In the genomic region with DNA sequence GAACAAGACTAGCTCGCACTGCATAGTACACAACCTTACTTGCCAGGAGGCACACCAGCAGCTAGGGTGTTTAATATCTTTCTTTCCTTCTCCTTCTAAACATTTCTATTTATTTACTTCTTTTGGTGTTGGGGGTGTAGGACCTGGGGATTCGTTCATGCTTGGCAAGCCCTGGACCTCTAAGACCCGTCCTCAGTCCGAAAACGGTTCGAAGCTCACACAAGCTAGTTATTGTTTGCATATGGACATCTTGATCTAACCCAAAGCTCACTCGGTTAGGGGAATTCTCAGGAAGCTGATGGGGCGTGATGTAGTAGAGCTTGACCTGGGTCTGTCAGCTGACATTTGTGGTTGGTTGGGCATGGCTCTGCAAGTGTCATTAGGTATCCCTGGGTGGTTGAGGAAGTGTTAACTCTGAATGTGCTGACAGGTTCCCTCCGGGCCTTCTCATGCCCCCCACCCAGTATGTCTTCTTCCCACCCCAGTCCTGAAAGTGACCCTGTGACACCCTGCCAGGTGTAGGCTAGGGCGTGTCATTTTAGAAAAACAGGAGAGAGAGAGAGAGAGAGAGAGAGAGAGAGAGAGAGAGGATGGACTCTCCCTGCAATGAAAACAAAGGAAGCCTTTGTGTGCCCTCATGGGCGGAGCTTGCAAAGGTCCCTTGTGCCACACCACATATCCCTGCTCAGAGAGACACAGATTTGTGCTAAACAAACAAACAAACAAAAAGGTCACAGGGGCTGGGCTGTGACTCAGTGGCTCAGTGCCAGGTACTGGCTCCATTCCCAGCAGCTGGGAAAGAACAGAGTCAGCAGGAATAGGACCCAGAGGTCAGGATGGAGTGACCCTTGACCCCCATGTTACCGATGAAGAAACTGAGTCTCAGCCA, we compare ENCODE assay signal across 9 mouse cellular contexts. TPM values are rescaled to one million over a fixed set of nuclear protein-coding genes. Genes with fewer than 3 reads are reported as not detected.
DNase-seq lines count a peak whose midpoint lies in the region; ATAC-seq and TF ChIP-seq lines count a peak whose summit lies in the region.
"Had no signal": no experiment of that assay in that cellular context is flagged by ENCODE, and none has a peak within 500 bp of the region (broad histone marks: within the 10 kb centered on the region; RNA-seq: fewer than 3 reads in every experiment).

No protein-coding gene starts in this region.

- H3K4me1 ChIP-seq in forebrain, embryonic 10.5 days, result peaks cover 22% of the 10 kb centered on the region
- H3K4me1 ChIP-seq in forebrain, embryonic 12.5 days, result peaks cover 6% of the 10 kb centered on the region; the same call in 1 of the 2 replicates
- peaks cover 87% of the 10 kb centered on the region for H3K4me1 ChIP-seq in bone marrow macrophage, adult 2 months (ENCODE audit: control insufficient read depth, insufficient read depth, low read length)
- H3K4me1 ChIP-seq in hindbrain, embryonic 12.5 days, result peaks cover 9% of the 10 kb centered on the region

- no peaks in the 10 kb centered on the region for H3K36me3 ChIP-seq in forebrain, embryonic 10.5 days (replicated peaks)
- no peaks in the 10 kb centered on the region for H3K36me3 ChIP-seq in forebrain, embryonic 12.5 days (replicated peaks)
- no peaks in the 10 kb centered on the region for H3K36me3 ChIP-seq in hindbrain, embryonic 12.5 days
- H3K36me3 ChIP-seq: neural tube, embryonic 12.5 days had no signal

- no peaks in the 10 kb centered on the region for H3K27me3 ChIP-seq in forebrain, embryonic 10.5 days (ENCODE audit: poor library complexity, severe bottlenecking)
- H3K27me3 ChIP-seq in forebrain, embryonic 12.5 days, result no peaks in the 10 kb centered on the region
- H3K27me3 ChIP-seq in hindbrain, embryonic 12.5 days, result no peaks in the 10 kb centered on the region
- H3K27me3 ChIP-seq: neural tube, embryonic 12.5 days had no signal

- no peak for ATAC-seq in forebrain, embryonic 12.5 days (ENCODE audit: low FRiP score)
- ATAC-seq in hindbrain, embryonic 12.5 days (ENCODE audit: low FRiP score), result no peak

- no peak for TF ChIP-seq CTCF in bone marrow macrophage, adult 2 months (IDR thresholded peaks at IDR 0.05; ENCODE audit: low read depth, low read length)

- no peak overlapping the region for H3K4me2 ChIP-seq in forebrain, embryonic 12.5 days
- H3K4me2 ChIP-seq in hindbrain, embryonic 12.5 days (replicated peaks), result no peak overlapping the region
- H3K4me2 ChIP-seq: neural tube, embryonic 12.5 days had no signal

- TF ChIP-seq POLR2A in bone marrow macrophage, adult 2 months (IDR thresholded peaks at IDR 0.05; ENCODE audit: borderline replicate concordance, low read depth, low read length), result no peak

- H3K9ac ChIP-seq in forebrain, embryonic 12.5 days, result no peak overlapping the region
- H3K9ac ChIP-seq in hindbrain, embryonic 12.5 days, result no peak overlapping the region
- H3K9ac ChIP-seq: neural tube, embryonic 12.5 days had no signal

- peaks cover 6% of the 10 kb centered on the region; the same call in 1 of the 2 replicates for H3K9me3 ChIP-seq in forebrain, embryonic 10.5 days
- no peaks in the 10 kb centered on the region for H3K9me3 ChIP-seq in forebrain, embryonic 12.5 days
- H3K9me3 ChIP-seq in hindbrain, embryonic 12.5 days (replicated peaks), result no peaks in the 10 kb centered on the region
- H3K9me3 ChIP-seq: neural tube, embryonic 12.5 days had no signal

- H3K4me3 ChIP-seq in forebrain, embryonic 10.5 days, result no peak overlapping the region
- H3K4me3 ChIP-seq in forebrain, embryonic 12.5 days (replicated peaks), result no peak overlapping the region
- no peak overlapping the region for H3K4me3 ChIP-seq in bone marrow macrophage, adult 2 months (ENCODE audit: insufficient read depth, low read length)
- no peak overlapping the region for H3K4me3 ChIP-seq in hindbrain, embryonic 12.5 days
- H3K4me3 ChIP-seq: neural tube, embryonic 12.5 days had no signal

- WGBS in forebrain, embryonic 10.5 days, result 68% methylated on average over 12 of the region's 12 CpGs
- 75% methylated on average over 12 of the region's 12 CpGs for WGBS in forebrain, embryonic 12.5 days
- 61% methylated on average over 12 of the region's 12 CpGs for WGBS in hindbrain, embryonic 12.5 days

- DNase-seq in forebrain, embryonic 10.5 days (ENCODE audit: extremely low spot score, low spot score), result no peak
- DNase-seq in A20 (ENCODE audit: low read depth, low spot score), result peak; percentile 88
- DNase-seq in kidney, adult 11 months, result peak; percentile 83
- peak; percentile 73 for DNase-seq in lung, postnatal 36 days
- no peak for DNase-seq in urinary bladder, postnatal 25 days (ENCODE audit: low spot score)

- H3K27ac ChIP-seq in forebrain, embryonic 10.5 days, result peak overlapping the region; percentile 51
- no peak overlapping the region for H3K27ac ChIP-seq in forebrain, embryonic 12.5 days
- peak overlapping the region; percentile 93 for H3K27ac ChIP-seq in bone marrow macrophage, adult 2 months (ENCODE audit: insufficient read depth, low read depth, low read length)
- H3K27ac ChIP-seq in hindbrain, embryonic 12.5 days, result no peak overlapping the region
- H3K27ac ChIP-seq: neural tube, embryonic 12.5 days had no signal

RNA-seq across cellular contexts. Expression of a gene that starts 23.3 kb away (rescaled TPM):
- polyA plus RNA-seq in forebrain, embryonic 10.5 days (2016; fragmentation: Nextera tagmentation; extraction: Ambion mirVana), result 3.8 and 3.9 TPM in 2 replicates
- polyA plus RNA-seq in forebrain, embryonic 12.5 days (2016; fragmentation: Nextera tagmentation; extraction: Ambion mirVana), result 0.63 and 1.6 TPM in 2 replicates
- 54.3 and 57.5 TPM in 2 replicates for polyA plus RNA-seq in bone marrow macrophage, adult 2 months (2012; ENCODE audit: insufficient read depth, insufficient read length, missing spikeins)
- polyA plus RNA-seq in hindbrain, embryonic 12.5 days (2016; fragmentation: Nextera tagmentation; extraction: Ambion mirVana), result 3.2 and 3.4 TPM in 2 replicates

RNA-seq across cellular contexts. Expression of a gene that starts 35.3 kb away (rescaled TPM):
- polyA plus RNA-seq in forebrain, embryonic 10.5 days (2016; fragmentation: Nextera tagmentation; extraction: Ambion mirVana), result 0.62 and 0.76 TPM in 2 replicates
- polyA plus RNA-seq in forebrain, embryonic 12.5 days (2016; fragmentation: Nextera tagmentation; extraction: Ambion mirVana), result 0.94 and 0.96 TPM in 2 replicates
- 27.9 and 32.1 TPM in 2 replicates for polyA plus RNA-seq in bone marrow macrophage, adult 2 months (2012; ENCODE audit: insufficient read depth, insufficient read length, missing spikeins)
- polyA plus RNA-seq in hindbrain, embryonic 12.5 days (2016; fragmentation: Nextera tagmentation; extraction: Ambion mirVana), result 0.81 and 1.0 TPM in 2 replicates

RNA-seq across cellular contexts. Expression of a gene that starts 37.8 kb away (rescaled TPM):
- polyA plus RNA-seq in forebrain, embryonic 10.5 days (2016; fragmentation: Nextera tagmentation; extraction: Ambion mirVana), result 41.4 and 42.4 TPM in 2 replicates
- polyA plus RNA-seq in forebrain, embryonic 12.5 days (2016; fragmentation: Nextera tagmentation; extraction: Ambion mirVana), result 54.9 and 61.8 TPM in 2 replicates
- polyA plus RNA-seq in bone marrow macrophage, adult 2 months (2012; ENCODE audit: insufficient read depth, insufficient read length, missing spikeins), result 27.7 and 30.8 TPM in 2 replicates
- 62.7 and 63.1 TPM in 2 replicates for polyA plus RNA-seq in hindbrain, embryonic 12.5 days (2016; fragmentation: Nextera tagmentation; extraction: Ambion mirVana)

RNA-seq across cellular contexts. Expression of a gene that starts 57.0 kb away (rescaled TPM):
- 200 and 203 TPM in 2 replicates for polyA plus RNA-seq in forebrain, embryonic 10.5 days (2016; fragmentation: Nextera tagmentation; extraction: Ambion mirVana)
- 189 and 194 TPM in 2 replicates for polyA plus RNA-seq in forebrain, embryonic 12.5 days (2016; fragmentation: Nextera tagmentation; extraction: Ambion mirVana)
- polyA plus RNA-seq in bone marrow macrophage, adult 2 months (2012; ENCODE audit: insufficient read depth, insufficient read length, missing spikeins), result 300 and 316 TPM in 2 replicates
- polyA plus RNA-seq in hindbrain, embryonic 12.5 days (2016; fragmentation: Nextera tagmentation; extraction: Ambion mirVana), result 201 and 207 TPM in 2 replicates

RNA-seq across cellular contexts. Expression of a gene that starts 58.1 kb away (rescaled TPM):
- not detected in 2 replicates for polyA plus RNA-seq in forebrain, embryonic 10.5 days (2016; fragmentation: Nextera tagmentation; extraction: Ambion mirVana)
- 0.92 and 1.2 TPM in 2 replicates for polyA plus RNA-seq in forebrain, embryonic 12.5 days (2016; fragmentation: Nextera tagmentation; extraction: Ambion mirVana)
- not detected in 2 replicates for polyA plus RNA-seq in bone marrow macrophage, adult 2 months (2012; ENCODE audit: insufficient read depth, insufficient read length, missing spikeins)
- polyA plus RNA-seq in hindbrain, embryonic 12.5 days (2016; fragmentation: Nextera tagmentation; extraction: Ambion mirVana), result 0.49 and 0.99 TPM in 2 replicates
- polyA plus RNA-seq: neural tube, embryonic 12.5 days had no signal

Comparison
In these comparisons a context has a peak if more than half of its experiments do, and no peak if none do; other contexts are left out.
1. H3K27ac ChIP-seq: peak in forebrain, embryonic 10.5 days (single experiment) and bone marrow macrophage, adult 2 months (single experiment); none in forebrain, embryonic 12.5 days (single experiment) and hindbrain, embryonic 12.5 days (single experiment).
2. DNase-seq: peak in A20 (single experiment), kidney, adult 11 months (single experiment) and lung, postnatal 36 days (single experiment); none in forebrain, embryonic 10.5 days (single experiment) and urinary bladder, postnatal 25 days (single experiment).
3. RNA of a gene that starts 23.3 kb away (polyA plus RNA-seq): 54.3 to 57.5 TPM in bone marrow macrophage, adult 2 months; 3.8 to 3.9 TPM in forebrain, embryonic 10.5 days, 3.2 to 3.4 TPM in hindbrain, embryonic 12.5 days and 0.63 to 1.6 TPM in forebrain, embryonic 12.5 days; every median in the first group is over 10 times any median in the second.
4. RNA of a gene that starts 35.3 kb away (polyA plus RNA-seq): 27.9 to 32.1 TPM in bone marrow macrophage, adult 2 months; 0.94 to 0.96 TPM in forebrain, embryonic 12.5 days, 0.81 to 1.0 TPM in hindbrain, embryonic 12.5 days and 0.62 to 0.76 TPM in forebrain, embryonic 10.5 days; every median in the first group is over 10 times any median in the second.